Mouse (Mus musculus) urinary bladder, postnatal 14 days (tissue): ENCODE measurements around the gene Ccdc194.
"Not testable (repeated sequence)": the region's sequence is repeated elsewhere in the genome, so short reads cannot be mapped to it uniquely, and the experiment has no call there.

Experiments used
- DNase-seq: peaks from one replicate; pipeline ENCODE4 v3.0.0; 2021; ENCODE audit warnings: low spot score

Ccdc194 gene

DNA sequence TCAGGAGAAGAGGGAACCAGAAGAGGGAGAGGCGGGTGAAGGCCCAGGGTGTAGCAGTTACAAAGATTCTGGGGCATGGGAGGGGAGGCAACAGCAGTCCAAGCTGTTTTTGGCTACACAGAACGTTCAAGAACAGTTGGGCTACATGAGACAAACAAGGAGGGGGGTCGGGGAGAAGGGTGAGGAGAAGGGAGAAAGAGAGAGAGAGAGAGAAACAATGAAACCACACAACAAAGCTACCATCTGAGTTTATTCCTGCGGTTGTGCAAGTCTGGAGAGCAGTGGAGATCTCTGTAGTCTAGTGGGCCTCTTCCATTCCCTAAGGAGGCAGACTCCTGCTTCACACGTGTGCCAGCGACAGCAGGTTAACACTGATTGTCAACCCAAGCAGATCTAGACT, 28.5 kb upstream of the Ccdc194 start:
- no peak for DNase-seq

GRCm38 (mm10) chr8:71552770-71553169, 27.3 kb upstream of the Ccdc194 start:
- DNase-seq, result no peak

DNA sequence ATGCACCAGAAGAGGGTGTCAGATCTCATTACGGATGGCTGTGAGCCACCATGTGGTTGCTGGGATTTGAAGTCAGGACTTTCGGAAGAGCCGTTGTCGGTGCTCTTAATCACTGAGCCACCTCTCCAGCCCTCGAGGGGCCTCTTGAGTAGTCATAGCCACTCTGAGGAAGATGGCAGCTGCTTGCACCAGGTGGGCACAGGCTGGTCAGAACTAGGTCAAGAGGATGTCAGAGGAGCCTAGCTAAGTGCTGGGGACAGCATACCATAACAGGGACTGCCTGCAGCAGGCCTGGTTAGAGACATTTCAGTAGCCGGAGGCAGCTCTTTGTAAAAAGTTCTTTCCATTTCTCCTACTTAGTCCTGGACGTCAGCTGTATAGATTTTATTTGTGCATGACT, 25.2 kb upstream of the Ccdc194 start:
- no peak for DNase-seq

GRCm38 (mm10) chr8:71547590-71547989, 22.1 kb upstream of the Ccdc194 start:
- DNase-seq, result no peak

DNA sequence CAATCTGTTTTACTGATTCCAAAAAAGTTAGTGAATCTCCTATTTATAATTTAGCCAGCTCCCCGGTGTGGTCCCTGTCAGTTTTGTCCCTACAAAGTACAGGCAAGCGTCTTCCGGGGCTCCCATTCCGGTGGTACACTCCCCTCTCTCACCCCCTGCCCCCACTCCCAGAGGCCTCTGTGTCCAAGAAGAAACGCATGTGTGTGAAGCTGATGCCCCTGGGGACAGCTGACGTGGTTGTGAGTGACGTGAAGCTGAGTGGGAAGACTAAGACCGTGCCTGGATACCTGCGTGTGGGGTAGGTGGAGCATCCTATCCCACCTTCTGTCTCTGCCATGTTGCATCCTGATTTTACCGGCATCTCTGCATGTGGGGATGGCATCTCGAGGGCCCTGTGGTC, 19.5 kb upstream of the Ccdc194 start:
- DNase-seq, result no peak

DNA sequence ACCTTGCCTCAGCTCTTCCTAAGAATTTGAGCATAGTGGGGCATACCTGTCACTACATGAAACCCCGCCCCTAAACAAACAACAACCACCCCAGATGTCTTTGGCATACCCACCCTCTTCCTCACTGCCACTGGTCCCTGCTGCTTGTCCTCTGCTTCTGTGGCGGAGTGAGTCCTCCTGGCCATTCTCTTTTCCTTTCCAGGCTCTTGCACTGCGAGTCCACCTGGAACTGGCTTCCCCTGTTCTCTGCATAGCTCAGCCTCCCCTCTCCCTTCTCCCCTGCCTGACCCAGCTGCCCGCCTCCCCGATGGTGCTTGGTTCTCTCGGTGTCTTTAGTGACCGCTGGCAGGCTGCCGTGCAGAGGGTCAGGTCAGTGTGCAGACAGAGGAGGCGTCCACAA, 18.2 kb upstream of the Ccdc194 start:
- no peak for DNase-seq

GRCm38 (mm10) chr8:71542632-71543343, 17.3 kb upstream of the Ccdc194 start, which contains the start of gene Mvb12a:
TSS of gene Mvb12a (plus strand) at chr8:71542922.
- DNase-seq, result peak; percentile 97

DNA sequence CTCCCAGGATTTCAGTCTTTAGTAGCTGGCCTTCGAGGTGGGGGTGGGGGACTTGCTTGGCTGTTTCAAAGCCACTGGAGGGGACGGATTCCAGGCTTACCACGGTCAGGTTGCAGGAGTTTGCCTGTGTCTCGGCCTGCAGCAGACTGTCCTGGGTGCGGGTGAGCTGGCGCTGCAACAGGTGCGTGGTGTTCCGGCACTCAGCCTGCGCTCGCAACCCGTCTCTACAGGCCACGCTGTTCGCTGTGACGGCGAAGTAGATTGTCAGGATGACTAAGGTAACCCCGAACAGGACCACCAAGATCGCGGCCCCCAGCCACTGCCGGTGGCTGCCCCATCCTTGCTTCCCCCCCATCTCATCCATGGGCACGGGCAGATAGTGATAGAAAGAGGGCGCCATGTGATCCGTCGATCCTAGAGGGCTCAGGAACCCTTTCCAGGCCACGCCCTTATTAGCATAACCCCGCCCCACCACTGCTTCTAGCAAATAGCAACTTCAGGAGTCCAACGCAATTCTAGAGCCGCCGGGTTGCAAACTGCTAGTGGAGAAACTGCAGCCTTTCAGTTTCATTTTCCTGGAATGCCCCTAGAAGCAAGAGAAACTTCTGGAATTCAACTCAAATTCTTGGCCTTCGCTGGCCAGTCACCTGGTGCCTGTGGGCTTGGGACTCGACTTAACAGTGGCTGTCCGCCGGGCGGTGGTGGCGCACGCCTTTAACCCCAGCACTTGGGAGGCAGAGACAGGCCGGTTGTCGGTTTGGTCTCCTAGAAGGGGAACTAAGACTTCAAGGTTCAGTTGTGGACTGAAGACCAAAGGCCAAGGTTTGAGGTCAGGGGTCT, 11.7 kb upstream of the Ccdc194 start, which contains the start of gene Bst2:
Gene Bst2 (minus strand): TSS at position 429 of the 840 bp plus-strand sequence.
- DNase-seq, result peak; percentile 90

GRCm38 (mm10) chr8:71535663-71536062, 10.2 kb upstream of the Ccdc194 start:
- no peak for DNase-seq

DNA sequence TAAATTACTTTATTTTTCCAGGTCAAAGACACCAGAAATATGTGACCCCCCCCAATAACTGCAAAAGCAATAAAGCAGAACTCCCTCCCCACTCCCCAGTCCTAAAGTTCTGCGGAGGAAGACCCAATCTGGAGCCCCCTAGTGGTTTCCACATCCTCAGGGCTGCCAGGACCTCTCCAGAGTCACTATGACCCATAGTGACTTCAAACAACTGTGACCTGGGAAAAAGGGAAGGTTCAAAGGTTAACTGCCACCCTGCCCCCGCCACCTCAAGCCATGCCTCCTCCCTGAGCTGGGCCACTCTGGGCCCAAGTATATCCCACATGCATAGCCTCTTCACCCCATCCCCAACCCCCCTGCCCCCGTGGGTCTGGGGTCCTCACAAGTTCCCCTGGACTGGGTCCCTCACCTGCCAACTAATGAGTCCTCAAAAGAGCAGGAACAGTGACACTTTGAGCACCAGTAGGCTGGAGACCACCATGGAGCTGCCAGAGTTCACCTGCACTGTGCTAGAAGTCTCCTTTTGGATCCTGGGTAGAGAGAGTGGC, 8.8 kb upstream of the Ccdc194 start:
- DNase-seq, result no peak

GRCm38 (mm10) chr8:71530735-71531467, 5.4 kb upstream of the Ccdc194 start:
- DNase-seq, result not testable (repeated sequence)

DNA sequence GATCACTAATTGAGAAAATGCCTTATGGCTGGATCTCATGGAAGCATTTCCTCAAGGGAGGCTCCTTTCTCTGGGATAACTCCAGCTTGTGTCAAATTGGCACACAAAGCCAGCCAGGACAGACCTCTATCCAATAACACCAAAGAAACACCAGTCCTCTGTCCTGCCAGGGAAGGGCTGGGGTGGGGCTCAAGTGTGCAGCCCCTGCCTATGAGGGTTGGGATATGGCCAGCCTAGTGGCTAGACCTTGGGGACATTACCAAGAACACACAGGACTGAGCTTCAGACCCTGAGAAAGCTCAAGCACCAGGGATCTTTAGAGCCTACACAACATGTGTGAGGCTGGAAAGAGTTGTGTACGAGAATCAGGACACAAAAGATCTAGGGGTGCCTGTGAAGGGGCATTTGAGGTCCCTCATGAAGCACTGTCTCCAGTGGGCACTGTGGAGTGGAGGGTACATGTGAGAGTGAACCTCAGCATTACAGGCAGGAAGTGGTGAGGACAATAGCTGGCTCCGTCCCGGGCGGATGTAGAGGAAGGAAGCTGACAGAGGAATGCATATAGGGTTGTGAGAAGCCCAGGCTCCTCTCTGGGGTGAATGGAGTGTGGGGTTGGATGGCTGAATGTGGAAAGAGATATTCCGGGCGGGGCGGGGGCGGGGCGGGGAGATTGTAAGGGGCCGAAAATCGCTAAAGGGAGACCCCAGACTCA, 3.0 kb upstream of the Ccdc194 start:
- DNase-seq, result no peak

- no peak for DNase-seq
Observed at GRCm38 (mm10) chr8:71527162-71527870, 1.8 kb upstream of the Ccdc194 start.

GRCm38 (mm10) chr8:71526272-71526671, 761 bp upstream of the Ccdc194 start:
- DNase-seq, result no peak

DNA sequence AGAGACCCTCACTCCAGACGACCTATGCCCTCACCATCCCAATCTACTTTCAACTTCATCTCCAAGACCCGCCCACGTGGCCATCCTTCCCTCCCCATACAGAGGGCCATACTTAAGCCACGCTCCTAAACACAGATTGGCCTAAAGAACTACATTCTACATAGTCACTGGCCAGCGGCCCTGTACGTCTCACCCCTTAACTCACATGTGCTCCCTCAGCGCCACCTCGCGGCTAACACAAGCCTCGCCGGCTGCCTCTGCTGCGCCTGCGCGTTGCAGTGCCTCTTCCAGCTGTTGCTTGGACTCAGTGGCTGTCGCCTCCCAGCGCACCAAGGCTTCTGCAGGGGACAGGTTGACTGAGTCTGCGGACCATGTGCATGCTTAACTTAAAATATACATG, 3.9 kb downstream of the Ccdc194 start:
- peak; percentile 95 for DNase-seq

GRCm38 (mm10) chr8:71519037-71519825, 6.3 kb downstream of the Ccdc194 start:
- peak; percentile 67 for DNase-seq

DNA sequence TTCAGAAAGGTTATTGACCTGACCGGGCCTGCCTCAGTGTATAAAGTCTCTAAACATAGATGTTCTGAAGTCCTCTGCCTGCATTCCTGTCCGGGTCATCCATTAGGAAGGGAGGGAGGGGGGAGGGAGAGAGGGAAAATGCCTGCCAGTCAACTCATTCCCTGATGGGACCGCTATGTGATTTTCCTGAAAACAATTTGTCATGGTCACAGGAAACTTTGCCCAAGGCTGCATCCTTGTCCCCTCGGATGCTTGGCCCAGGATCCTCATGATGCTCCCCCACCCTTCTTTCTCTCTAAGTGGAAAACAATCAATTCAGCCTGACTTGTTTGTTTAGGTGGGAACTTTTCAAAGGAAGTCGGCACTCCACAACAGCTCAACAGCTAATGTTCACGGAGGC, 8.7 kb downstream of the Ccdc194 start:
- DNase-seq, result no peak

- DNase-seq, result no peak
Observed at GRCm38 (mm10) chr8:71515043-71515442, 10.5 kb downstream of the Ccdc194 start.

GRCm38 (mm10) chr8:71513018-71513754, 12.3 kb downstream of the Ccdc194 start:
- DNase-seq, result no peak
